Mouse (Mus musculus) central nervous system, embryonic 18 days (tissue): Measurements from ENCODE around the gene Rnf207. TPM values are rescaled to one million over a fixed set of nuclear protein-coding genes. Genes with fewer than 3 reads are reported as not detected.

Experiments
- polyA plus RNA-seq: library from polyadenylated mRNA; depleted of rRNA; stranded (reverse); fragments of >200 nt; gene quantifications from 2 replicates; pipeline ENCODE4 v1.2.3, GENCODE M21; 2012; rRNA removed

Gene Rnf207
- 8.8 and 9.8 TPM in 2 replicates for polyA plus RNA-seq

DNA sequence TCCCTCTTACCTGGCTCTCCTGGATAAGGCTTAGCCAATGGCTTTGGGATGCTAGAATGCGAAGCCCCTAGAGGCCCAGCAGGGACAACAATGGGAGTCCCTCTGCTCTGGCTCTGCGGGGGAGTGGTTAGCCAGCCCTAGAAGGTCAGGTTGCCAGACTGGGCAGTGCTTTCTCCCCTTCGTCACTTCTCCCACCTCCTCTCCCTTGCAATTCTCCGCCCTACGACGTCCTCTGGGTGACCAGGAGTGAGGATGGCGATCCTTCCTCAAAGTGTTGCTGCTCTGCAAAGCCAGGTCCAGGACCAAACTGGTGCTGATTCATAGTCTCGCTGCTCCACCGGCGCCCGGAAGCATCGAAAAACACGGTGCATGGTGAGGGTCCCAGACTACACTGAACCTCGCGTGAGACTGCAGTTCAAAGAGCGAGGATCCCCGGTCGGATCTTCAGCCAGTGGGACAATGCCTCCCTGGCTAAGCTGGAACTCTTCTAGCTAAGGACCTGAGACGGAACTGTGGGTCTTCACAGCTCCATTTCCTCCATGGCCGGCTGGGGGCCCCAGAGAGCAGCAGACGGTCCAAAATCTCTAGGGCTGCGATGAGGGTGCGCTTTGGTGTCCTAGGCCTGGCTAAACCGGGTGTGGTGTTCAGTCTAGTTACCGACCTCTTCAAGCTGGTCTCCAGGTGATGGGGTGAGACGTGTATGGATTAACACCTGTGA is at the start of gene Rnf207:
Rnf207 (minus strand) TSS at position 477 of the 718 bp plus-strand sequence.

GRCm38 (mm10) chr4:152338419-152339292 is 19.9 kb upstream of the Rnf207 start, which contains the start of gene Chd5:
Gene Chd5 (plus strand): TSS chr4:152338651.

GRCm38 (mm10) chr4:152325574-152326411 is 7.0 kb upstream of the Rnf207 start, which contains the start of gene Rpl22:
Gene Rpl22 (plus strand): TSS chr4:152325742.

DNA sequence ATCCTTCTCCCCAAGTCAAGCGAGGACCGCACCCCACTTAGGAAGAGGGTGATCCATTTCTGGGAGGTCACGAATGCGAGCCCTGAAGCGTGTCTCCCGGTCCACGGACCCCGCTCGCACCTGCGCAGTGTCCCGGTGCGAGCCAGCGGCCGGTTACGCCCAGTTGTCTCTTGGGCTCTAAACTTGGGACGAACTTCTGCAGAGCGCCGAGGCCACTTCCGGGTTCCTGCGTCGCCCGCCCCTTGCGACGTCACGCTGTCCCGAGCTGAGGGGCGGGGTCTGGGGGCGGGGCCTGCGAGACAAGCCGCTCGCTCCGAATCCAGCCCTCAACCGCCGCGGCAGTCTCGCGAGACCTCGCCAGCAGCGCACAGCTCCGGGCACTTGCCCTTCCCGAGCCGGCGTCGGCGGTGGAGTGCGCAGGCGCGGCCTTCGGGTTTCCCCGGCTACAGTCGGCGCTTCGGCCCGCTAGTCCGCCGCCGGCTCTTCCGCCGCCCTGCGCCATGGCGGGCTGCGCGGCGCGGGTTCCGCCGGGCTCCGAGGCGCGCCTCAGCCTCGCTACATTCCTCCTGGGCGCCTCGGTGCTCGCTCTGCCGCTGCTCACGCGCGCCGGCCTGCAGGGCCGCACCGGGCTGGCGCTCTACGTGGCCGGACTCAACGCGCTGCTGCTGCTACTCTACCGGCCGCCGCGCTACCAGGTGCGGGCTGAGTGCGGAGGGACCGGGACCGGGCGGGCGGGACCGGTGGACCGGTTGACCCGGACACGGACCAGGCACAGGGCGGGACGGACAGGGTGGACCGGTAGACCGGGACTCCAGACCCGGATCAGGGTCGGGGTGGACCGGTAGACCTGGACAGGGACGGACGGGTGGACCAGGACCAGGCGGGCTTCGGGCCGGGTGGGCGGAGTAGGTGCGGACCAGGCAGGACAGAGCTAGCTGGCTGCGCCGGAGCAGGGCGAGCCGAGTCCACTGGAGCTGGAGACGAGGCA is 21.6 kb downstream of the Rnf207 start, which contains the start of gene Icmt:
Icmt (plus strand) TSS at position 354 of the 988 bp plus-strand sequence.

DNA sequence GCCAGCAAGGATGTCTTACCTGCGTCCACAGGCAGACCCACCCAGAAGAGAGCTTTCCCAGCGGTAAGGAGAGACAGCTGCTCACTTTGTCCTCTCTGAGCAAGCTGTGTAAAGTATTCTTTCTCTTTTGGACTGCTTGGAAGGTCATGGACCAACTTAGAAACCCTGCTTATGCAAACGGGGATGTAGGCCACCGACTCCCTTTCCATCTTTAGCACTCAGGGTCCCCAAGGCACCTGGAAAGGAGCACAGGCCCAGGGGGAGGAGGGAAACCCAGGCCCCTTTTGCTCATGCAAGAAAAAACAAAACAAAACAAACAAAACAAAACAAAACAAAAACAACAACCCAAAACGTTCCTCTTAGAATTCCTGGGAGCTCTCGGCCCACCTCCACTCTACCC is 27.2 kb downstream of the Rnf207 start, which contains the start of gene Hes3:
Hes3 (minus strand) TSS at position 101 of the 400 bp plus-strand sequence.

GRCm38 (mm10) chr4:152273621-152274236 is 45.1 kb downstream of the Rnf207 start, which contains the start of gene Gpr153:
Gene Gpr153 (plus strand): TSS chr4:152274232.

Other genes with a start within 250 kb of the Rnf207 start
- 13.2 and 14.8 TPM in 2 replicates for gene Plekhg5, start 246.5 kb downstream of the Rnf207 start, polyA plus RNA-seq
- gene Tnfrsf25, start 203.1 kb downstream of the Rnf207 start, polyA plus RNA-seq: 3.6 and 4.4 TPM in 2 replicates
- gene Espn, start 166.6 kb downstream of the Rnf207 start, polyA plus RNA-seq: 0.30 and 0.36 TPM in 2 replicates
- gene Hes2, start 160.1 kb downstream of the Rnf207 start, polyA plus RNA-seq: 0.03 and 0.04 TPM in 2 replicates
- 276 and 301 TPM in 2 replicates for gene Acot7, start 140.9 kb downstream of the Rnf207 start, polyA plus RNA-seq
- gene Gpr153, start 44.8 kb downstream of the Rnf207 start, polyA plus RNA-seq: 39.6 and 45.3 TPM in 2 replicates
- 0.12 and 0.16 TPM in 2 replicates for gene Hes3, start 27.3 kb downstream of the Rnf207 start, polyA plus RNA-seq
- 19.3 and 21.4 TPM in 2 replicates for gene Icmt, start 21.8 kb downstream of the Rnf207 start, polyA plus RNA-seq
- gene Rpl22, start 6.7 kb upstream of the Rnf207 start, polyA plus RNA-seq: 370 and 387 TPM in 2 replicates
- gene Chd5, start 19.7 kb upstream of the Rnf207 start, polyA plus RNA-seq: 40.6 and 48.9 TPM in 2 replicates
- gene Nphp4, start 157.7 kb upstream of the Rnf207 start, polyA plus RNA-seq: 6.4 and 6.9 TPM in 2 replicates
- gene Kcnab2, start 158.9 kb upstream of the Rnf207 start, polyA plus RNA-seq: 14.8 and 16.2 TPM in 2 replicates